Mouse (Mus musculus): Measurements from ENCODE around the gene Camk1.
"Not testable (repeated sequence)": the region's sequence is repeated elsewhere in the genome, so short reads cannot be mapped to it uniquely, and the experiment has no call there.

Camk1 gene

DNA sequence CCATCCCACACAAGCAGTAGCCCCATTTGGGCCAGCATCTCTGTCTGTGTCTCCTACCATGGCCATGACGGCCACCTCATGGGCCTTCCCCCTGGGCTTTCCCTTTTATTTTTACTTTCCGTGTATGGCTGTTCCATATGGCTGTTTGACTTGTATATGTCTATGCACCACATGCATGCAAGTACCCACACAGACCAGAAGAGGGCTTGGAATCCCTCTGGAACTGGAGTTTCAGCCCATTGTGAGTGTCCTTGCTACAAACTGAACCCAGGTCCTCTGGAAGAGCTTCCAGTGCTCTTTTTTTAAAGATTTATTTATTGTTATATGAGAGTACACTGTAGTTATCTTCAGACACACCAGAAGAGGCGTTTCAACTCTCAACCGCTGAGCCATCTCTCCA, 17.7 kb upstream of the Camk1 start:
- in situ Hi-C loops (cut with MboI, MseI): no loop called here

DNA sequence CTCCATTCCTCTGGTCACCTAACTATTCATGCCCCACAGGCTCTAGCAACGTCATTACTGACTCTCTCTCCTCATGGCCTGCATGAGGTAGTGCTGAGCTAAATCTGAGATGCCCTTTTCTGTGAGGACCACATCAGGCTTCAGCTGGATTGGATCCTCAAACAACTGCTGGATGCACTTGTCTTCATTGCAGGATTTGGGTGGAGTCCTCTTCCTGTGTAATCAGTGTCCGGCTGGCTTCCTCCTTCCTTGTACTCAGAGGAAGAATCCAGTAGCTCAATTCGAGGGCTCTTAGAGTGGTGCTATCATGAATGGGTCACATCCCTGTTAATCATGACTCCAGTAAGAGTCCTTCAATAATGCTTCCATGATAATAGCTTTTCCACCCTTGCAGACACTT, 9.9 kb upstream of the Camk1 start:
- in situ Hi-C loops (cut with MboI, MseI): no loop called here

DNA sequence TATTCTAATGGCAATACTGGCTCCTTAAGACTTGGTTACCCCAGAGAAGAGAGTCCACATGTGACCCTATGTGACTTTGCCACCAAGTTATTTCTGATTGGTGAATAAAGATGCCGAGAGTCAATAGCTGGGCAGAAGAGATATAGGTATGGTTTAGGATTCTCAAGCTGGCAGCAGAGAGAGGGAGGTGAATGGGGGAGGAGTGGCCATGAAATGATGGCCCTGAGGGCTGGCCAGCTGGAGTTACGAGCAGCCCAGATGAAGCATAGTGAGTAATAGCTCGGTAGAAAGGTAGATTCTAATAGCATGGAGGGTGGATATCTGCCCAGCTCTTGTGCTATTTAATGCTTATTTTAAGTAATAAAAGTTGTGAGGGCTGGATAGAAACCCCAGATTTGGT, 9.0 kb upstream of the Camk1 start:
- in situ Hi-C loops (cut with MboI, MseI): no loop called here

DNA sequence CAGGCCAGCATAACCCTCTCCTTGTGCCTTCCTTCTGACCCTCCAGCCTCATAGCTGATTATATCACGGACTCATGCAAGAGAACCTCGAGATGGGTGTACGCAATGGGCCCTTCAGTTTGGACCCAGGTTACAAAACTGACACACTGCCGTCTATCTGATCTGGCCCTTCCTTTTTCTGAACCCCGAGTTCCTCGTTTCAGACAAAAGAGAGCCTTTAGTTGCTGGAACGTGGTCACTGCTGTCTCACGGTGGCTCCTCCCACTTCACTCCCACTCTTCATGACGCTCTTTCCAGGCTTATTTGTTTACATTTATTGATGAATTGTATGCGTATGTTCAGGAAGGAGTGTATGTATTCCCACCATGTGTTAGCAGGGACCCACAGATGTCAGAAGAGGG, 7.9 kb upstream of the Camk1 start:
- in situ Hi-C loops (cut with MboI, MseI): no loop called here

DNA sequence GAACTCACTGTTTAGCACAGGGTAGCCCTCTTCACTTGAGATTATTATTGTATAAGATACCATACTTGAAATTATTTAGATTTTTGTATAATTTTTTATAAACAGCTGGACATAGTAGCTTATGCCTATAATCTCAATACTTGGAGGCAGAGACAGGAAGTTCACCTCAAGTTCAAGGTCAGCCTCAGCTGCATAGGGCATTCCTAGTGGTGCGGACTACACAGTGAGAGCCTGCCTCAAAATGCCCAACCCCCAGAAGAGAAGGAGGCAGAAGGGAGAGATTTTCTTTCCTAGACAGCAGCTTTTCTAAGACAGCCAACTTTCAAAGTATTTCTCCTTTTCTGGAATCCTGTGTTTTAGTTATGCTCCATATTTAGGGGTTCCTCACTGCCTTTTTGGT, 7.4 kb upstream of the Camk1 start:
- in situ Hi-C loops (cut with MboI, MseI): no loop called here

DNA sequence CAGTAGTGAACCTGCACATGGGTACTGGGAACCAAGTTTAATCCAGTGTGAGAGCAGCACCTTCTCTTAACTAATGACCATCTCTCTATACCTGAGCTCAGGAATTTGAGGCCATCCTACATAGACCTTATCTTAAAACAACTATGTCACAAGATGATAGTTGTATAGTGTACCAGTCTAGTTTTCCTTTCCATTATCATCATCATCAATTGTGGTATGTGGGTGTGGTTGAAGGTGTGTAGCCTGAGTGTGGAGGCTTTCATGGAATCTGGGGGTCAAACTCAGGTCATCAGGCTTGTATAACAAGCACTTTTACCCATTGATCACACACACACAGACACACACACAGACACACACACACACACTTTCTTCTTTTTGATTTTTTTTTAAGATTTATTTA, 6.8 kb upstream of the Camk1 start:
- in situ Hi-C loops (cut with MboI, MseI): no loop called here

DNA sequence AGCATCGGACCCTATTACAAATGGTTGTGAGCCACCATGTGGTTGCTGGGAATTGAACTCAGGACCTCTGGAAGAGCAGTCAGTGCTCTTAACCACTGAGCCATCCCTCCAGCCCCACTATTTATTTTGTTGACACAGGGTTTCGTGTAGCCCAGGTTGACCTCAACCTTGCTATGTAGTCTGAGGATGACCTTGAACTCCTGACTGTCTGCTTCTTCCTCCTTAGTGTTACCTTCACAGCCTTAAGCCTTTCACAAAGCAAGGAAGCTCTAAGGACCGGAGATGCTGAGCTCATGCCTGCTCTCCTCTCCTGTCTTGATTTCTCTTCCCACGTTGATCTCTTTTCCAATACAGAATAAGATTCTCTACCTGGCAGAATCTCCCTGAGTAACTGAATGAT, 3.1 kb upstream of the Camk1 start:
- in situ Hi-C loops (cut with MboI, MseI): no loop called here

DNA sequence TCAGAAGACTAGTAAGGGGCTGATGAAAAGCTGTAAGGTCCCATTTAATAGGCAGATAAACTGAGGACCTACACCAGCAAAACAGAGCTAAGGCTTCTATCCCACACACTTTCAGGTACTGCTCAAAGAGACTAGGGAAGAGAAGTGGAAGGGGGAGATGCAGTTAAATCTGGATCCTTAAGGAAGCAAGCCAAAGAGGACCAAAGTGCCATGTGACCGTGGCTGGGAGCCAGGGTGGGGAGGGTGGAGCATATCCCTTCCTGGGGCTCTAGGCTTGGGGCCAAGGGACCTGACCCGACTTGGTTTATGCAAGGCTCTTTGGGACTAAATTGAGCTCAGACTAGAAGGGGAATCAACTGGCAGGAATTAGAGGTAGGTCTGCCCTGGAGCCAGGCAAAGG, 537 bp upstream of the Camk1 start:
- in situ Hi-C loops (cut with MboI, MseI): no loop called here

DNA sequence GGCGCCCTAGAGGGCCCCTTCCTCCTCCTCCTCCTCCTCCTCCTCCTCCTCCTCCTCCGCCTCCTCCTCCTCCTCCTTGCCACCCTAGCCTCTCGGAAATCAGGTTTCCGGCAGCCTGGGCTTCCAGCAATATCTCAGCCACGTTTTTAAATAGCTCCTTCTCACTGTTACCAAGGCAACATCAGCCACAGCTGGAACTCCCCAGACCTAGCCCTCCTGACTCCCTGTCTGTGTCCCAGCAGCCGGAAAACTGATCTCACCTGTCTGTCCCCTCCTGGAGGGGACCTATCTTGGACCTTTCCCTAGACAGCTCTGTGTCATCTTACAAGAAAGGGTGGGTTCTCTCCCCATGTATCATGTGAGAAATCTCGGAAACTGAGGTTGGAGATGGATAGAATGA, 1.5 kb downstream of the Camk1 start:
- in situ Hi-C loops (cut with MboI, MseI): no loop called here

DNA sequence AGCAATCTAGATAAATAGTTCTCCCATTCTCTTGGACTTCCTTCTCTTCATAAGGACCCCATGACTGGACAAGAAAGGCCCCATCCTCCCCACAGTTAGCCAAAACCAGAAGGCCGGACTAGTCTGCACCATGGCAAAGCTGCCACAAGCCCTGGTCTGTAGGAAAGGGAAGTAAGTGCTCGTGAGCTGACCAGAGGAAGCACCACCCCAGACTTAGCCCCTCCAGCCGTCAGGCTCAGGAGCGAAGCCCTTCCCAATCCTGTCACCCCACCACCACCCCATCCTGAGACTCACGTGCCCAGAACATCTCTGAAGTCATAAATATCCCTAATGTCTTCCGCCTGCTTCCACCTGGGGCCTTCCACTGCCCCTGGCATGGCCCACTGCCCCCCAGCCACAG, 2.2 kb downstream of the Camk1 start:
- in situ Hi-C loops (cut with MboI, MseI): no loop called here

DNA sequence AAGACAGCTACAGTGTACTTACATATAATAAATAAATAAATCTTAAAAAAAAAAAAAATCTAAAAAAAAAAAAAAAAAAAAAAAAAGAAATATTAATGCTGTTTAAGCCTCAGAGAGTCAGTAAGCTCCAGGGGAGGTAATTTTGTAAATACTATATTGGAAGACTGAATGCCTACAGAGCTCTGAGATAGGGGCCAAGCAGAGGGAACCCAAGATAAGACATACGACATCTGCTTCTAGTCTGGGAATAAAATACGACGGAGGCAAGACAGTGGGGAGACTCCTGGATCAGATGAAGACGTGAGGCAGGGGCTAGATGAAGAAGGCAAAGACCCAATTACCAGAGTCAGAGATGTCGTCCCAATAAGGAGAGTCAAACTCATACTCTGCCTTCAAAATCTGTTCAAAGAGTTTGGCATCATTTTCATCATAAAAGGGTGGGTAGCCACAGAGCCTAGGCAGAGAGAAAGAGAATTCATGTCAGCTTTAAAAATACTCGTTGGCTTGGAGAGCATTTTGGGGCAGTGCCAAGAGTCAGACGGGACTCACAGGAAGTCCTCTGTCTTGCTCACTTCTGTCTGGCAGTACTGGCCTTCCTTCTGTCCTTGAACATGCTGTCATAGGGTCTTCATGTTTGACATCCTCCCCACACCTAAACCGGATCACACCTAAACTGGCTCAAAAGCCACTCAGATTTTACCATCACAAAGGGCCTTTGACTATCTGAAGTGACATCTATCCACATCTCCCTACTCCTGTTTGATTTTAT, 6.7 kb downstream of the Camk1 start:
- in situ Hi-C loops (cut with MboI, MseI): no loop called here

DNA sequence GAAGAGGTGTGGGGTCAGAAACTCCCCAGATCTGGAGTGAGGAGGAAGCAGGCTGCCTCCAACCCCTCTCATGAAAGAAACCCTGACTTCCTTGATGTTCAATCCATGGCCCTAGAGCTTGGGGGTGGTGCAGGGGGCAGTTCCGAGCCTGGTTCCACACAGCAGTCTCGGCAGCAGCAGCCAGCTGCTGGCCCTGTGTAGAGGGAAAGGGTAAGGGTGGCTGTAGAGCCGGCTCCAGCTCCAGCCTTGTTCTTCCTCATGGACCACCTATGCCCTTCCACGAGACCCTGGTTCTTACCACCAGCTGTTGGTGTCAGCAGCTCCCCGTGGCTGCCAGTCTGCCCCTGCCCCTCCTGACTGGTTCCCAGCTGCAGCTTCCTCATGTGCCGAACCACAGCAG, 9.6 kb downstream of the Camk1 start:
- in situ Hi-C loops (cut with MboI, MseI): no loop called here

DNA sequence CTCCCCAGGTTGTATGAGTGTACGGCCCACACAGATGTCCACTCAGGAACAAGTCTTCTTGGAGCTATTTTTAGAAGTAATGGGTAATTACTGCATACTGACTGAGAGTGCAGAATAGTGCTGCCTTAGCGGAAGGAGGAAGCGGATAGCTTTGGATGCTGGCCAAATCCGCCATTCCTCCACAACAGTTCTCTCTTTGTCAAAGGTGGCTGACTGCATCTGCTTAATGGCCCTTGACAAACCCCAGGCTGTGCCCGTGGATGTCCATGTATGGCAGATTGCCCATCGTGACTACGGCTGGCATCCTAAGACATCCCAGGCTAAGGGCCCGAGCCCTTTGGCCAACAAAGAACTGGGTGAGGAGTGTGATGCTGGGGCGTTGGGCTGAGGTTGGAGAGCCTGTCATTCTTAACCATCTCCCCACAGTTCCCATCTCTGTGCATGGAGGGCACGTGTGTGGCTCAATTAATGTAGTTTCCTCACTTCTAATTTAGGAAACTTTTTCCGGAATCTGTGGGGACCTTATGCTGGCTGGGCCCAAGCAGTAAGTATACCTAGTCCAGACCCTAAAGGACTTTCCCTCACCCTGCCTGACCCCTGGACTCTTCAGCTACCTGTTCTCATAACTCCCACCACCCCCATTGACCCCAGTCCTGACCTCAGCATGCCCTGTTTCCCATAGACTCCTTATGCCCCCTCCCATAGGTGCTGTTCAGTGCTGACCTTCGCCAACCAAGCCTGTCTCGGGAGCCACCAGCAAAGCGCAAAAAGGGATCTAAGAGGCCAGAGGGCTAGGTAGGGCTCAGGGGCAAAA, 10.4 kb downstream of the Camk1 start:
- in situ Hi-C loops (cut with MboI, MseI): no loop called here

DNA sequence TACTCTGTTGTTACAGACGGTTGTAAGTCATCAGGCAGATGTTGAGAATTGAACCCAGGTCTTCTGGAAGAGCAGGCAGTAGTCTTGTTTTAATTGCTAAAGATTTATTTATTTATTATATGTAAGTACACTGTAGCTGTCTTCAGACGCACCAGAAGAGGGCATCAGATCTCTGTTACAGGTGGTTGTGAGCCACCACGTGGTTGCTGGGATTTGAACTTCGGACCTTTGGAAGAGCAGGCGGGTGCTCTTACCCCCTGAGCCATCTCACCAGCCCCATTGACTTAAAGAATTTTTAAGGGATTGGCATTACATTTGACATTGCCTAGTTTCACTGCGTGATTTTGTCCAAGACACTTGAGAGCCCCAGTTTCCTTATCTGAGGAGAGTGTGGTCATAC, 11.1 kb downstream of the Camk1 start:
- in situ Hi-C loops (cut with MboI, MseI): not testable (repeated sequence)

DNA sequence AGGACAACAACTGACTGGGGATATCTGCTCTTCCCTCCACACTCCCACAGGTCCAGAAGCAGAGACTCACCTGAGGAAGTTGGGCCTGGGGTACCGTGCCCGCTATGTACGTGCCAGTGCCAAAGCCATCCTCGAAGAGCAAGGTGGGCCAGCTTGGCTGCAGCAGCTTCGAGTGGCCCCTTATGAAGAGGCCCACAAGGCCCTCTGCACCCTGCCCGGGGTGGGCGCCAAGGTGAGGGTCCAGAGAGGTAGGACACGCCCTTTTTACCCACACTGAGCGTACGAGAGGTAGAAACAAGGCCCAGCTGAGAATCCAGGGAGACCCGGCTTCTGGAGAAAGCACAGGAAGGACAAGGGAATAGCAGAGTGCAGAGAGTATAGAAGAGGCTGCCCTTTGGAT, 12.1 kb downstream of the Camk1 start:
- in situ Hi-C loops (cut with MboI, MseI): no loop called here

DNA sequence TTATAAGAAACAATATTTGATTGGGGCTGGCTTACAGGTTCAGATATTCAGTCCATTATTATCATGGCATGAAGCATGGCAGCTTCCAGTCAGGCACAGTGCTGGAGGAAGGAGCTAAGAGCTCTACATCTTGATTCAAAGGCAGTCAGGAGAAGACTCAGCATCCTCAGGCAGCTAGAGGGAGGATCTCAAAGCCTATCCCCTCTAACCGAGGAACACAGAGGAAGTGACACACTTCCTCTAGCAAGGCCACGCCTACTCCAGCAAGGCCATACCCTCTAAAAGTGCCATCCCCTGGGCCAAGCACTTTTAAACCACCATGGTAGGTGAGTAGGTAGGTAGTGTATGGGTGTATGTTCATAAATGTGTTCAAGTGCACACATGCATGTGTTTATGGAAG, 13.2 kb downstream of the Camk1 start:
- in situ Hi-C loops (cut with MboI, MseI): no loop called here

DNA sequence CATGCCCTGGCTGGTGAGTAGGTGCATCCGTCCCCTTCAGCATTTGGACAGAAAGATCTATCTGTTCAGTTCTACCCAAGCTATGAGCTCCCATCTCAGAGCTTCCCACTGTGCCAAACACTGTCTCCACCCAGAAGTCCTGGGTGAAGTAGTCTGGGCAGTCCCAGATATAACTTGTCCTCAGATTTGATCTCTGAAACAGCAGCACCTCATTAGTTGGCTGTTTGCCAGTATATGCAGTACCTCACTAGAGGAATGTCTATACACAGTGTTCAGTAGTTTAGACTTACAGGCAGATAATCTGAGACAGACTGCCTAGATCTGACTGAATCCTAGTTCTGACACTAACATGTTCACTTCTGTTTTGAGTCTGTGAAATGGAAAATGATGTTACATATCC, 14.4 kb downstream of the Camk1 start:
- in situ Hi-C loops (cut with MboI, MseI): no loop called here

DNA sequence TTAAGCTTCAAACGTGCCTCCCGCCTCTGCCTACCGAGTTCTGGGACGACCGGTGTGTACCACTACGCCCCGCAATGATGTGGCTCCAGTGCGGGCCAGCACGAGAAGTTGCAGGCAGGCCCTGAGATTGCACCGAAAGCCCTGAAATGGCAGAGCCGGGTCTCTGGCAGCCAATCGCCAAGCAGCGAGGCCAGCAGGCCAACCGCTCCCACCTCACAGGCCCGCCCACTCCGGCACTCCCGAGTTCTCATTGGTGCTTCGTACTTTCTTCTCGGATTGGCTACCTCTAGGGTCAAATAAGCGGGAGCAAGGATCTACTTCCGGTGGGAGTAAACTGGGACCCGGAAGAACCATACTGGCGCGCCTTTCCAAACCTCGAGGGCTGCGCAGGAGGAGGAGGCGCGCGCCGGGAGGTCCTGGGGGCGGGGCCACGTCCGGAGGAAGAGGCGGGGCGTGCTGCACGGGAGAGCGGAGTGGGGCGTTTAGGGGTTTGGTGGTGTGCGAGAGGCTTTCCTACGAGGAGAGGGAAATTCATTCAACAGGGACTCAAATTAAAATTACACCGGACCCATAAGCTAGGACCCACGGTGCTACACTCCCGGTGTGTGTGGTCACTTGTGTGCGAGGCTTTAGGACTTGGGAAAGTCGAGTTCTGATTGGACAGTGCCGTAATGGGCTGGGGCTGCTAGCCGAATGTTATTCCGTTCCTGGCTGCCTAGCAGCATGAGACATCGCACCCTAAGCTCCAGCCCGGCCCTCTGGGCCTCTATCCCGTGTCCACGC, 17.1 kb downstream of the Camk1 start, which contains the start of gene Ogg1:
TSS of gene Ogg1 (plus strand) at position 440 of the 783 bp plus-strand sequence.
- in situ Hi-C loops (cut with MboI, MseI): no loop called here

DNA sequence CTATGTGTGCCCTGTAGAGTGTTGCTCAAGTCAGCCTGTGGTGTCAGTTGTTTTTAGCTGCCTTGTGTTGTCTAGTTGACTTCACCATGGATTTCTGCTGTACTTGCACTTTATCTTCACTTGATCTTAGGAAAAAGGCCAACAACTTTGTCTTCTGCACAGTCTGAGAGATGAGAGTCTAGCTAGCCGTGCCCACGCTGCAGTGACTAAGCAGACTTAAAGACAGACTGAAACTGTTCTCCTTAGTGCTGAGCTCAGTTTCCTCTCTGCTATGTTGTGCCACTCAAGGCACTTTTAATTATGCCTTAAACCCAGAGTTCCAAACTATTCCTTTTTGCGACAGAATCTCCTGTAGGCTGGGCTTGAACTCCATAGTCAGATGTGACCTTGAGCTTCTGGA, 27.8 kb downstream of the Camk1 start:
- in situ Hi-C loops (cut with MboI, MseI): loop anchor here (5.0 kb wide), 1 partner anchor 254 kb away; no protein-coding TSS in a partner anchor

DNA sequence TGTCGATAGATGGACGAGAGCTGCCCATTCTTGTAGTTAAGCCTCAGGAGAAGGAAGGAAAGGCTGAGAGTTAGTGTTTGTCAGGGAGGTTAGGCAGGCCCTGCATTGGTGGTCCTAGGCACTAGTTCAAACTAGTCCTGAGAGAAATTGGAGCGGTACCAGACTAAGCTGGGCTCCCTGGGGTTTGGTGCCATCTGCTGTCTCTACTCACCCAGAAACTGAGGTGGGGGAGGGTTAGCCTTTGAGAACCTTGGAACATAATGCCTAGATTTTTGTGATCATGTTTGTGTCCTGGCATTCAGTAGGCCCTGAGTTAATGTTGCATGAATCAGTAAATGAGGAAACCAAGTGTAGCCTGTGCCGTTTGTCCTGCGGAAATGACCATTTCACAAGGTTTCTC, 35.6 kb downstream of the Camk1 start:
- in situ Hi-C loops (cut with MboI, MseI): loop anchor here (10.0 kb wide), 1 partner anchor 263 kb away; the partner anchor contains the start of gene Thumpd3

DNA sequence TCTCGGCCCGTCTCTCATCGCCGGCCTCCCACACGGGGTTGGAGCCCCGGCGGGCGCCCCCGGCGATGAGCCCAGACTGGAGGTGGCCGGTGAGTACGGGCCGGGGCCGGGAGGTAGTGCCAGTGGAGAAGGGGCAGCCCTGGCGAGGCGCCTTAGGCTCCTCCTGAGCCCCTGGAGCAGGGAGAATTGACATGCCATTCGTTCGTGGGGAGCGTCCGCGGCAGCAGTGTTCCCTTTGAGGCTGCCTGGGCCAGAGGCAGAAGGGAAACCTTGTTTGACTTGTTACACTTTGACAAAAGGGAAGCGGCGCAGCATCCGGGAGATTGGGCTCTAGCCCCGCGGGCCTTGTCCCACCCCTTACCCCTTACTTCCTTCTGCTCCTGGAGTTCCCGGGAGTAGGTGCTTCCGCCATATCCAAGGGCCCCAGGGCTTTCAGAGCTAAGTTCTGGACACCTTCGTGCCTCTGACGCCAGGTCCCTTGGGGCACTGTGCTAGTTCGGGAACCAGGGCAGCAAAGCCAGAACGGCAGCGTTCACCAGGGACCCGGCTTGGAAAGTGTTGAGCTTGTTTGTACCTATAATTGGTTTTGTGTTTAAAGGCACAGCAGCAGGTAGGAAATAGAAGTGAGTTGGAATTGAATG, 36.2 kb downstream of the Camk1 start:
- in situ Hi-C loops (cut with MboI, MseI): loop anchor here (10.0 kb wide), 1 partner anchor 263 kb away; the partner anchor contains the start of gene Thumpd3

DNA sequence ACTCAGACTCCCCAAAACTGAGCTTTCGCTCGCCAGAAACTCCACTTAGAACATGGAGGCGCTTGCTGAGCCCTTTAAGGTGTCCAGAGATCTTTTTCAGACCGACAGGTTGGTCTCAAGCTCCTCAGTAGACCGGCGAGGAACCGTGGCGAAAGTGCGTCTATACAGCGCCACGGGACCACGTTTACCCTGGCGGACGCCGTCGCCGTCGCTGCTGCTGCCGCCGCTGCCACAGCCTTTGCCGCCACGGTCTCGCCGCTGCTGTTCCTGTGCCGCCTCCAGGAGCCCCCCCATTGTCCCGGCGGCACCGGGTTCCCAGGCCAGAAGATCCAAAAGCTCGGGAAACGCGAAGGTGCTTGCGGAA, 36.8 kb downstream of the Camk1 start, which contains the start of gene Brpf1:
TSS of gene Brpf1 (plus strand) at position 152 of the 364 bp plus-strand sequence.
- in situ Hi-C loops (cut with MboI, MseI): loop anchor here (10.0 kb wide), 1 partner anchor 262 kb away; the partner anchor contains the start of gene Thumpd3

Data from T-helper 1 cell (primary cell).